Mouse (Mus musculus) liver, embryonic 14.5 days (tissue): ENCODE measurements around the gene Id3.

Experiments used
- CTCF ChIP-seq: IDR thresholded peaks from 2 replicates; pipeline ENCODE4 v1.5.1; 2016; ENCODE audit warnings: antibody characterized with exemption, low read depth, control low read depth
- EP300 ChIP-seq: IDR thresholded peaks from 2 replicates; pipeline ENCODE4 v1.6.1; 2016; ENCODE audit warnings: antibody characterized with exemption, low read depth

DNA sequence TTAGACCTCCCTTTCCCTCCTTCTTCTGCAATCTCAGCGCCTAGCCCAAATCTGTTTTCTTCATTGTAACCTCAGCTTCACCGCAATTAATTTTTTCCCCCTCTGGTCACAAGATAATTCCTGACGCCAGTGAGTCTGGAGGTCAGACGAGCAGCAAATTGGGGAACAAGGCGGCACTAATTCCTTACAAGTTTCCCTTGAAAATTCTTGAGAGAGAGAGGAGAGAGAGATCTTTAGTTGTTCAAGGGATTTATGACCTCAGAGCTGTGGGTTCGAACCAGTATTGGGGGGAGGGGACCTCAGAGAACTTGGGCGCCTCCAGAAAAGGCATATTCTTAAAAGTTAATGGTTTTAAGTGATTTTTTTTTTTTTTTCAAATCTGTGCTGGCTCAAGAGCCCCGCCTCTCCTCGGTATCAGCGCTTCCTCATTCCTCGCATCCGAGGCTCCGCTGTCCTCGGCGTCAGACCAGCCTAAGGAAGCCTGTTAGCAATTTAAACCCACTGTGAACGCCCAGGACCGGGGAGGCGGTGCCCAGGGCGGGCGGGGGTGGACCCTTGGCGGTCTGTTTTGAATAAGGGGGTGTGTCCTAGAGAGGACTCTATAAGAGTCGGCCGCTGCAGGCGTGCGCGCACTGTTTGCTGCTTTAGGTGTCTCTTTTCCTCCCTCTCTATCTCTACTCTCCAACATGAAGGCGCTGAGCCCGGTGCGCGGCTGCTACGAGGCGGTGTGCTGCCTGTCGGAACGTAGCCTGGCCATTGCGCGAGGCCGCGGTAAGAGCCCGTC, at the start of gene Id3:
- TF ChIP-seq CTCF (no peak), EP300 (no peak)
